Mouse (Mus musculus): ENCODE measurements around the gene Dpep1.
"Not testable (repeated sequence)": the region's sequence is repeated elsewhere in the genome, so short reads cannot be mapped to it uniquely, and the experiment has no call there.

The Dpep1 gene

GRCm38 (mm10) chr8:123185566-123186409, at the start of gene Dpep1:
Gene Dpep1 (plus strand): TSS chr8:123186242.
- DNase-seq, result peak; percentile 44 to 81

- no peak for DNase-seq
Measured at GRCm38 (mm10) chr8:123136287-123136686, 49.8 kb upstream of the Dpep1 start.

GRCm38 (mm10) chr8:123137645-123138077, 48.4 kb upstream of the Dpep1 start:
- DNase-seq, result peak; percentile 52 to 75

GRCm38 (mm10) chr8:123138741-123139140, 47.3 kb upstream of the Dpep1 start:
- no peak for DNase-seq

GRCm38 (mm10) chr8:123141741-123142462, 44.1 kb upstream of the Dpep1 start:
- peak; percentile 83 to 87 for DNase-seq

- peak; percentile 60 to 65 for DNase-seq
Measured at GRCm38 (mm10) chr8:123145279-123145678, 40.8 kb upstream of the Dpep1 start.

- peak in 1 of 2 experiments; percentile 63 for DNase-seq
Measured at GRCm38 (mm10) chr8:123146390-123146789, 39.7 kb upstream of the Dpep1 start.

- peak; percentile 60 to 74 for DNase-seq
Measured at GRCm38 (mm10) chr8:123150737-123151171, 35.3 kb upstream of the Dpep1 start.

- peak; percentile 56 to 60 for DNase-seq
Measured at GRCm38 (mm10) chr8:123155177-123155576, 30.9 kb upstream of the Dpep1 start.

GRCm38 (mm10) chr8:123156070-123156773, 29.8 kb upstream of the Dpep1 start:
- no peak for DNase-seq

- DNase-seq, result peak; percentile 22 to 57
Measured at GRCm38 (mm10) chr8:123157888-123158465, 28.1 kb upstream of the Dpep1 start, which contains the start of gene Sult5a1. Gene Sult5a1 (minus strand): TSS chr8:123158315.

GRCm38 (mm10) chr8:123181391-123181790, 4.7 kb upstream of the Dpep1 start:
- DNase-seq, result no peak

GRCm38 (mm10) chr8:123188006-123188405, 2.0 kb downstream of the Dpep1 start:
- no peak for DNase-seq

- DNase-seq, result no peak
Measured at GRCm38 (mm10) chr8:123188841-123189240, 2.8 kb downstream of the Dpep1 start.

GRCm38 (mm10) chr8:123190678-123191077, 4.6 kb downstream of the Dpep1 start:
- peak; percentile 84 for DNase-seq

- no peak for DNase-seq
Measured at GRCm38 (mm10) chr8:123191908-123192307, 5.9 kb downstream of the Dpep1 start.

GRCm38 (mm10) chr8:123193771-123194170, 7.7 kb downstream of the Dpep1 start:
- DNase-seq, result no peak

GRCm38 (mm10) chr8:123197016-123197415, 11.0 kb downstream of the Dpep1 start:
- DNase-seq, result not testable (repeated sequence)

GRCm38 (mm10) chr8:123199864-123200263, 13.8 kb downstream of the Dpep1 start:
- DNase-seq, result peak in 1 of 2 experiments; percentile 53

- DNase-seq, result peak; percentile 44 to 83
Measured at GRCm38 (mm10) chr8:123202288-123202687, 16.2 kb downstream of the Dpep1 start.

GRCm38 (mm10) chr8:123203571-123203970, 17.5 kb downstream of the Dpep1 start:
- no peak for DNase-seq

GRCm38 (mm10) chr8:123211876-123212275, 25.8 kb downstream of the Dpep1 start:
- DNase-seq, result no peak
